Mouse (Mus musculus) liver, adult (tissue): ENCODE measurements around the gene Rftn1.

Experiments used
- GATA4 ChIP-seq: IDR thresholded peaks from 2 replicates; pipeline ENCODE4 v1.6.1; 2014; ENCODE audit warnings: mild to moderate bottlenecking, low read length; ENCODE audit not compliant: insufficient replicate concordance

Gene Rftn1

GRCm38 (mm10) chr17:50190131-50191015, at the start of gene Rftn1:
TSS of gene Rftn1 (minus strand) at chr17:50190674.
- no peak for TF ChIP-seq GATA4

GRCm38 (mm10) chr17:50237818-50238610, 47.5 kb upstream of the Rftn1 start:
- no peak for TF ChIP-seq GATA4

DNA sequence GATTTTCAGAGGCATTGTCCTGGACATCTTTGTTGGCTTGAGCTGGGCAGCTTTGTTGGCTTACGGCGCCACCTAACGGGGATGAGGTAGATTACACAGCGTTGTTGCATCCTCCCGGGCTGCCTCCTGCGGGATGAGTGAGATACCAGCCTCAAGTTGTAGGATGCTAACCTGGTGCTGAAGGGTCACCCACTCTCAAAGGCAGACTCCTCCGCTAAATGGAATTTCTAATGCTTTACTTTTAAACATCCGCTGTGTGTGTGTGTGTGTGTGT, 46.9 kb upstream of the Rftn1 start:
- TF ChIP-seq GATA4, result no peak

- TF ChIP-seq GATA4, result no peak
Observed at GRCm38 (mm10) chr17:50236702-50237435, 46.4 kb upstream of the Rftn1 start.

DNA sequence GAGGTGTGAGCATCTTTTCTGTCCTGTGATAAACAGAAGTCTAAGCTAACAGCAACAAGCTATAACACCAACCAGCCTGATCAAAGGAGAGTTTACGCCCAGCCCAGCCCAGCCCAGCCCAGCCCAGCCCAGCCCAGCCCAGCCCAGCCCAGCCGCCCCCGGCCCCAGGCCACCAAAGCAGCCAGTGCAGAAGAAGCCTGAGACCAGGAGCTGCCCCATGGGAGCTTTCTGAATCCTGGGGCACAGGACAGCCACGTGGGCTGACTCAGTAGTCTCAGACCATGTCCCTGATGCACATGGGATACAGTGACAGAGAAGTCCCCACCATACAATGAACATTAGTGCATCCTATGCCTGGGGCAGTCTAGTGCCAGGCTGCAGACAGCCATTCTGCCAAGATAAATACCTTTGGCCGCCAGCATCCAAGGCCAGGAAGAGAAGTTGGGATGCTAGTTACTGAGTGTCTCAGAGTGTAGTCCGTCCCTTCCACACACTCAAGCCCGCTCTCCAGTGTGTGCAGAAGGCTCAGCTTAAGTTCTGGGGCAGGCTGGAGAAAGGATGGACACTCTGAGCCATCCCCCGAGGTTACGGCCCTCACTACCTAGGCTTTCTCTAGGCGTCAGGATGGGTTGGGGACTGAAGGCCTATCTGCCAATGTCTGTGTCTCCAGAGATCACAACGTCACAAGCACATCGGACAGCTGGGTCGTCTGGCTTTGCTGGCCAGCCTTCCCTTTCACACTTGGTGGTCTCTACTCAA, 45.6 kb upstream of the Rftn1 start:
- TF ChIP-seq GATA4, result no peak

DNA sequence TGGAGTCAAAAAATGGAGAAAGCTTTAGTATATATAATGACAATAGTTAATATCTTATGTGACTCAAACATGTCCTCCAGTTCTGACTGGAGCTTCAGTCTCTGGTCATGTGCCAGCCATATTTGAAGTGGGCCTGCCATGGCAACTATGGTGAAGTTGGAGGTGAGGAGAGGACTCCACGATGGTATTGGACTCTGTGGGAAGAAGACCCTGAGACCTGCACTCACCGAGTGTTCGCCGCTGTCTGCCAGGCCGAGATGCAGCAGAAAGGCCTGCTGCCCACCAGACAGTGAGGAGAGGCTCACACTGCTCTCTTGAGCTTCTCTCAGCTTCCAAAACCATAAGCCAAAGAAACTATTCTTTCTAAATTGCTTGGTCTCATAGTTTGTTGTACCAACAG, 43.5 kb upstream of the Rftn1 start:
- TF ChIP-seq GATA4, result no peak

DNA sequence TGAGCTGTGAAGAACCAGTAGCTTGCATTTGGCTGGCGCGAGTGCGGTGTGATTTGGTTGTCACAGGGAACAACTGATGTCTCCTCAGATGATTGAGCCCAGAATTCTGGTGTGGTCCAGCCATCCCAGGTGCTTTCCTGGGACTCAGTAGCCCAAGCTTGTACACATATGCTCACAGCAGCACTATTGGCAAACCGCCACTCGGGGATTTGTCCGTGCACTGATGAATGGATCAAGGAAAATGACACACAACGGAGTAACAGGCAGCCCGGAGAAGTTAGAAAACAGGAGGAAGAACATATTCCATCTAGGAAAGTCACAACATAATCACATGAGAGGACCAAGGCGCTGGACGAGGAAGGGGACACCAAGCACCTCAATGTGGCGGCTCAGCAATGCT, 42.3 kb upstream of the Rftn1 start:
- TF ChIP-seq GATA4, result no peak

- TF ChIP-seq GATA4, result no peak
Observed at GRCm38 (mm10) chr17:50231206-50231605, 40.7 kb upstream of the Rftn1 start.

GRCm38 (mm10) chr17:50229534-50229933, 39.1 kb upstream of the Rftn1 start:
- TF ChIP-seq GATA4, result no peak

- TF ChIP-seq GATA4, result no peak
Observed at GRCm38 (mm10) chr17:50227366-50227765, 36.9 kb upstream of the Rftn1 start.

DNA sequence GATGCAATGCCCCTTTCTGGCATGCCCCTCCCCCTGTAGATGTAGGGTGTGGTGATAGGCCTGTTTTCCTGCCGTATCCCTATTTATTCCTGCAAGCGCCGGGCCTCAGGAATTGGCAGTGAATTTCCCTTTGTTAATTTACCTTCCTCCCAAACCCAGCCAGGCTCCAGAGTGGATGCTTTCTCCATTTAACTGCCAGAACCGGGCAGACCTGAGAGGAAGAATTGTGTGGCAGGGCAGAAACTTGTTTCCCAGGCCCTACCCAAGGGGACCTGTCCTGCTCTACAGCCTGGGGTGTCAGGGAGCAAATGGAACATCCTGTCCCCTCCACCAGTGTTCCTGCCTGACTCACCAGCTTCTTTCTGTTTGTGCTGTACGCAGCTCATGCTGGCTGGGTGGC, 34.2 kb upstream of the Rftn1 start:
- TF ChIP-seq GATA4, result no peak

GRCm38 (mm10) chr17:50217978-50218377, 27.5 kb upstream of the Rftn1 start:
- TF ChIP-seq GATA4, result no peak

- TF ChIP-seq GATA4, result no peak
Observed at GRCm38 (mm10) chr17:50215104-50215503, 24.6 kb upstream of the Rftn1 start.

- no peak for TF ChIP-seq GATA4
Observed at GRCm38 (mm10) chr17:50213117-50213516, 22.6 kb upstream of the Rftn1 start.

- no peak for TF ChIP-seq GATA4
Observed at GRCm38 (mm10) chr17:50211816-50212215, 21.3 kb upstream of the Rftn1 start.
